Mouse (Mus musculus) G1E (cell line): ENCODE measurements around the gene Crhr2. TPM values are rescaled to one million over a fixed set of nuclear protein-coding genes. Genes with fewer than 3 reads are reported as not detected.

Experiments
- ATAC-seq: 2 replicates; pipeline ENCODE4 v1.8.0; 2016; ENCODE audit warnings: mild to moderate bottlenecking; ENCODE audit not compliant: insufficient number of reproducible peaks, poor library complexity, low FRiP score, severe bottlenecking; ENCODE audit errors: extremely low read depth
- DNase-seq: peaks from one replicate; pipeline ENCODE4 v3.0.0; 2012; ENCODE audit warnings: low spot score
- H3K27me3 ChIP-seq: 2 replicates; pipeline ENCODE4 v1.6.1; 2012; ENCODE audit warnings: mild to moderate bottlenecking, low read length, inconsistent platforms; ENCODE audit not compliant: insufficient read depth
- H3K36me3 ChIP-seq: replicated peaks from 2 replicates; pipeline ENCODE3; 2012; ENCODE audit warnings: mild to moderate bottlenecking, inconsistent platforms
- H3K4me1 ChIP-seq: 2 replicates; pipeline ENCODE4 v1.6.1; 2012; ENCODE audit warnings: low read depth, low read length, inconsistent platforms, mixed read lengths; ENCODE audit not compliant: insufficient read depth
- H3K4me3 ChIP-seq: 2 replicates; pipeline ENCODE4 v1.5.1; 2012; ENCODE audit warnings: low read depth, mild to moderate bottlenecking, inconsistent platforms, low read length, moderate library complexity, mixed read lengths
- H3K9me3 ChIP-seq: replicated peaks from 2 replicates; pipeline ENCODE4 v1.6.1; 2012; ENCODE audit warnings: inconsistent platforms
- CTCF ChIP-seq: IDR thresholded peaks from 2 replicates; pipeline ENCODE4 v1.5.1; 2012; ENCODE audit warnings: low read depth, low read length, inconsistent platforms, mixed read lengths
- GATA1 ChIP-seq: IDR thresholded peaks from 2 replicates; pipeline ENCODE4 v1.6.1; 2012; ENCODE audit warnings: borderline replicate concordance, low read length, inconsistent platforms, mixed read lengths
- GATA2 ChIP-seq: IDR thresholded peaks from 2 replicates; pipeline ENCODE4 v1.6.1; 2012; ENCODE audit warnings: low read depth, low read length, inconsistent platforms, borderline replicate concordance
- POLR2AphosphoS5 ChIP-seq: IDR thresholded peaks from 2 replicates; pipeline ENCODE4 v1.6.1; 2012; ENCODE audit warnings: low read depth, low read length, inconsistent platforms; ENCODE audit not compliant: insufficient replicate concordance
- TAL1 ChIP-seq: conservative IDR thresholded peaks from 2 replicates; pipeline ENCODE4 v1.6.1; 2012; ENCODE audit warnings: low read depth, low read length, inconsistent platforms, mixed read lengths
- polyA plus RNA-seq: library from polyadenylated mRNA; stranded (reverse); fragments of >175 nt; gene quantifications from 2 replicates; pipeline ENCODE4 v1.2.3, GENCODE M21; 2012
- total RNA-seq, 2 experiments: library from RNA; stranded (forward) in 1 of 2; stranded (reverse) in 1 of 2; fragments of 200-1000 nt in 1 of 2; fragments of >200 nt in 1 of 2; fragmentation: Nextera tagmentation in 1 of 2; gene quantifications; 2 replicates each; pipeline ENCODE4 v1.2.3; 2014 to 2017

Crhr2 gene
- total and polyA plus RNA-seq, 3 experiments, result 0.22 TPM; not detected in 2

DNA sequence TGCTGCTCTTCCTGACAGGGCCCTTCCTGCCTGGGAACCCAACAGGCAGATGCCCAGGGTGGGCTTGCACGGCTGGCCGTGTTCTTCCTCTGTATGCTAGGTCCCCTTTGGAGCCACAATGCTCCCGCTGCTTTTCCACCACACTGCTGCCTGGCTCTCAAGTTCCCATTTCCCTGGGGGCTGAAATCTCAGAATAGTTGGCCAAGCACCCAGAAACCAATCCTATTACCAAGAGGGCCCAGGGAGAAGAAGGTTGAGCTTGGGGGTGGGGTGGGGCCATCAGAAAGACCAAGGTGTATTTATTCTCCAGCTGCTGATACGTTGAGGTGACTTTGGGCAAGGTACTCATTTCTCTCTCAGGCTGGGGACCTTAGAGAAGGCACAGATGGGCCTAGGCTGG lies 1.5 kb downstream of the Crhr2 start:
- TF ChIP-seq TAL1 (no peak), CTCF (no peak)
- H3K36me3 ChIP-seq, result no peaks in the 10 kb centered on the region
- peaks cover 6% of the 10 kb centered on the region; the same call in 1 of the 2 replicates for H3K27me3 ChIP-seq
- DNase-seq (no peak), ATAC-seq (no peak)
- no peaks in the 10 kb centered on the region for H3K9me3 ChIP-seq
- H3K4me3 ChIP-seq, result no peak overlapping the region
- H3K4me1 ChIP-seq, result no peaks in the 10 kb centered on the region

DNA sequence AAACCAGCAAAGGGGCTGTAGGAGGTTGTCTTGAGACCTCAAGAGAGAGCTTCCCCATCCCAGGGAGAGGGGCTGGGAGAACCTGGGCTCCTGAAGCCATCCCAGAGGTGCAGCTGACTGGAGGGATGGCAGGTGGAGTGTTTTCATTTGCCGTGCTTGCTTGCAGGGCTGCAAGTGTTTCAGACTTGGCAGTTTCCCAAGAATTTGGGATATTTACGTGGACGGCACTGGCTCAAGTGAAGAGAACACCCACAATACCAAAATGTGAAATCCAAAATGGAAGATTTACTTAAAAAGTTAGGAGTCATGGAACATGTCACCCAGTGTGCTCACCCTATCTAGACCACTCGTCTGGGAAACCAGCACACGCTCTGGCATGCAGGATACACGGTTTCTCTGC lies 2.2 kb downstream of the Crhr2 start:
- ATAC-seq (no peak), DNase-seq (no peak)
- Histone ChIP-seq H3K4me3 (no peak overlapping the region), H3K9me3 (no peaks in the 10 kb centered on the region), H3K4me1 (no peaks in the 10 kb centered on the region), H3K36me3 (no peaks in the 10 kb centered on the region), H3K27me3 (peaks cover 4% of the 10 kb centered on the region; the same call in 1 of the 2 replicates)
- TF ChIP-seq TAL1 (no peak), GATA1 (no peak)

DNA sequence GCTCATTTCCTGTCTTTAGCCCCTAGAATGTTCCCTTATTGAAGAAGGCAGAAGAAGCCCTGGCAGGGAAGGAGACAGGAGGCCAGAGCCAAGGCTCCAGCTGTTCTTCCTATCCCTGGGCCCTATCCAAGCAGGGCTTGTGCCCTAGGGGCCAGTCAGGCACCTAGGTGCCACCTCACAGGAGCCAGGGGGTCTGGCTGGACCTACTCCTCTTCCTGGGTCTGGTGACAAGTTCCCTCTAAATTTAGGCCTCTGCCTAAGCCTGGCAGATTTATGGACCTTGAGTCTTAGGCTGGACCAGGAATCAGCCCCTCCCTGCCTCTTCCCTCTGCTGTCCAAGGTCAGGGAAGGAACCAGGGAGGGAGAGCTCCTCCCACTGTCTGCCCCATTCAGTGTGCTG lies 4.4 kb downstream of the Crhr2 start:
- Histone ChIP-seq H3K27me3 (peaks cover 4% of the 10 kb centered on the region; the same call in 1 of the 2 replicates), H3K36me3 (no peaks in the 10 kb centered on the region), H3K4me1 (no peaks in the 10 kb centered on the region), H3K9me3 (no peaks in the 10 kb centered on the region), H3K4me3 (no peak overlapping the region)
- no peak for TF ChIP-seq POLR2AphosphoS5
- no peak for TF ChIP-seq TAL1
- no peak for TF ChIP-seq GATA2
- TF ChIP-seq CTCF, result no peak
- no peak for TF ChIP-seq GATA1
- DNase-seq, result no peak
- no peak for ATAC-seq

DNA sequence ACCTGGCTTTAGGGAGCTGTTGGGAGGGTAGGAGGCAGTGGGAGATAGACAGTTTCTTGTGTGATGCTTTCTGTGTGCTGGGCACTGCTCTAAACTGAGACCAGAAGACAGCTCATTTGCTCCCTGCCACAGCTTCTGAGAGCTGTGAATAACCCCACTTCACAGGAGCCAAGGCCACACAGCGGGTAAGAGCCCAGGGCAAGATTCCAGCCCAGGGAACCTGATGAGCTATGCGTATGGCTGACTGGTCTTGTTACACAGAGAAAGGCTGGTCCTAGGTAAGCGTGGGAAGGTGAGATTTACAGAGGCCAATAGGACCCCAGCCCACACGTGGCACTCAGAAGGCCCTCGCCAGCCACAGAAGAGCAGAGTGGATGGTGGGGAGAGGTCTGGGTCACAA lies 6.2 kb downstream of the Crhr2 start:
- no peak overlapping the region for H3K4me3 ChIP-seq
- no peaks in the 10 kb centered on the region; the same call in 1 of the 2 replicates for H3K27me3 ChIP-seq
- no peaks in the 10 kb centered on the region for H3K9me3 ChIP-seq
- TF ChIP-seq POLR2AphosphoS5 (no peak), TAL1 (no peak), GATA2 (no peak), CTCF (no peak)
- DNase-seq (no peak), ATAC-seq (no peak)
- no peaks in the 10 kb centered on the region for H3K4me1 ChIP-seq
- no peaks in the 10 kb centered on the region for H3K36me3 ChIP-seq

DNA sequence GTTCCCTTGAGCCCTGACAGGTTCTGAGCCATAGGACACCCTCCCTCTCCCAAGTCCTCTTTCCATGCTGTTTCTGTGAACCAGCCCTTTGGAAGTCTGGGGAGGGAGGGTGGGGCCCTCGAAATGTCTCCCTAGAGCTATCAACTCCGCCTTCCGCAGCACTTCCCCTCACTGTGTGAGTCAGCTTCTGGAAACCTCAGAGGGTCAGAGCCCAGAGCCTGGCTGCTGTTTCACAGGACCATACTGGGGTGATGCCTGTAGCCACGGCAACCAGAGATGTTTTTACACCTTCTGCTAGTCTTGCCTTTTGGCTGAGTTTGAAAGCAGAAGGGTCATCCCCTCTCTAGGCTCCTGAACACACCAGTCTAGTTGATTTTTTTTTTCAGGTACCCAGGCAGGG lies 9.8 kb downstream of the Crhr2 start:
- TF ChIP-seq GATA1 (no peak), GATA2 (no peak), TAL1 (no peak), CTCF (no peak), POLR2AphosphoS5 (no peak)
- Histone ChIP-seq H3K36me3 (no peaks in the 10 kb centered on the region), H3K4me3 (no peak overlapping the region), H3K9me3 (no peaks in the 10 kb centered on the region), H3K27me3 (no peaks in the 10 kb centered on the region), H3K4me1 (no peaks in the 10 kb centered on the region)
- ATAC-seq (no peak), DNase-seq (no peak)

DNA sequence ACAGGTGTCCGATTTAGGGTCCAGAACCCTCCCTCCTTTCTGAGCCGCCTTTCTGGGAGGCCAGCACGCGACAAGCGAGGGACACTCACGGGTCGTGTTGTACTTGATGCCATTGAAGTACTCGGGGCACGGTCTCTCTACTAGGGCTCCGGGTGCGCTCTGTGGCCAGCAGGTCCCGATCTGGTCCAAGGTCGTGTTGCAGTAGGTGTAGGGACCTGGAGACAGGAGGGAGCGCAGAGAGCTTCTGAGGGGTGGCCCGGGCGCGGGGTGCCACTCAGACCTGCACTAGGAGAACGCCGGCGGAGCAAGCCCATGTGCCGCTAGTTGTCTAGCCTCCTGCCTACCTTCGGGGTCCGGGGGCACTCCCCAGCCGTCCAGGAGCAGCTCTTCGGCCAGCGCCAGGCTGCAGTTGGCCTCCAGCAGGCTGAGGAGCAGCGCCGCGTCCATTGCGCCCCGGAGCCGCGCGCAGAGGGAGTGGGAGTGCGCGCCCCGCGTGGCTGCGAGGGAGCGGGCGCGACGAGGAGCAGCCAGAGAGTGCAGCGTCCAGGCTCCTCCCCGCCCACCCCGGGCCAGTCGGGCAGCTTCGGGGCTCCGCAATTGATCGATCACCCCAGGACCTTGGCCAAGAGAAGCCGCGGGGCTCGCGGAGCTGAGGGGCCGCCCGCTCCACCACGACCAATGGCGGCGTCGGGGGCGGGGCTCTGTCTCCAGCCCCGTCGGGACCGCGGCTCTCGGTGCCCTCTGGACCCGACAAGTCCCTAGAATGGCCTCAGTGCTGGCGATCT lies 15.3 kb downstream of the Crhr2 start:
- TF ChIP-seq CTCF (no peak), TAL1 (no peak), GATA2 (no peak), GATA1 (no peak), POLR2AphosphoS5 (no peak)
- no peak for ATAC-seq

DNA sequence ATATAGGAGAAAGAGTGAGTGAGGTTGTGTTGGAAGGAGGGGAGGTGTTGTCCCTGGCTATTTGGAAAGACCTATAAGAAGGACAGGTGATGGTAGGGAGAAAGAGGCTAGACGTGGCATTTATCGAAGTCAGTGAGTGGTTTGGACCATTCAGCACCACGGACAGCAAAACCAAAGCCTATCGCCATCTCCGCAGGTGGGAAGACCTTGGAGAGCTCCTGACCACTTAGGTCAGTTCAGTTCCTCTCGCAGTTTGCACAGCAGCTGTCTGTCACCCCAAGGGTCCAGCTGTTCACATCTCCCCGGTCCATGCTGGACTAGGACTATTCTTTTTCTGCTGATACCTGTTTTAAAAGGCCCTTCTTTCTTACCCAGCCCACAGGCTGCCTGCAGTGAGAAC lies 24.5 kb downstream of the Crhr2 start:
- no peaks in the 10 kb centered on the region for H3K36me3 ChIP-seq
- no peak overlapping the region for H3K4me3 ChIP-seq
- TF ChIP-seq CTCF (no peak), GATA2 (no peak), POLR2AphosphoS5 (no peak), GATA1 (no peak), TAL1 (no peak)
- no peaks in the 10 kb centered on the region; the same call in 1 of the 2 replicates for H3K27me3 ChIP-seq
- peak; percentile 67 for DNase-seq
- no peak for ATAC-seq
- H3K9me3 ChIP-seq, result no peaks in the 10 kb centered on the region
- no peaks in the 10 kb centered on the region for H3K4me1 ChIP-seq

More for the DNA sequence above, 15.3 kb downstream of the Crhr2 start:
- H3K9me3 ChIP-seq, result no peaks in the 10 kb centered on the region
- no peak overlapping the region for H3K4me3 ChIP-seq
- H3K27me3 ChIP-seq, result peaks cover 6% of the 10 kb centered on the region; the same call in 1 of the 2 replicates
- DNase-seq, result no peak
- no peaks in the 10 kb centered on the region for H3K36me3 ChIP-seq
- H3K4me1 ChIP-seq, result no peaks in the 10 kb centered on the region
